Mouse (Mus musculus): ENCODE results near the gene Gm20521. TPM values are rescaled to one million over a fixed set of nuclear protein-coding genes. Genes with fewer than 3 reads are reported as not detected.

Gm20521 gene
- polyA plus RNA-seq, 1 experiment from 2014 or later, result 0.11 TPM

DNA sequence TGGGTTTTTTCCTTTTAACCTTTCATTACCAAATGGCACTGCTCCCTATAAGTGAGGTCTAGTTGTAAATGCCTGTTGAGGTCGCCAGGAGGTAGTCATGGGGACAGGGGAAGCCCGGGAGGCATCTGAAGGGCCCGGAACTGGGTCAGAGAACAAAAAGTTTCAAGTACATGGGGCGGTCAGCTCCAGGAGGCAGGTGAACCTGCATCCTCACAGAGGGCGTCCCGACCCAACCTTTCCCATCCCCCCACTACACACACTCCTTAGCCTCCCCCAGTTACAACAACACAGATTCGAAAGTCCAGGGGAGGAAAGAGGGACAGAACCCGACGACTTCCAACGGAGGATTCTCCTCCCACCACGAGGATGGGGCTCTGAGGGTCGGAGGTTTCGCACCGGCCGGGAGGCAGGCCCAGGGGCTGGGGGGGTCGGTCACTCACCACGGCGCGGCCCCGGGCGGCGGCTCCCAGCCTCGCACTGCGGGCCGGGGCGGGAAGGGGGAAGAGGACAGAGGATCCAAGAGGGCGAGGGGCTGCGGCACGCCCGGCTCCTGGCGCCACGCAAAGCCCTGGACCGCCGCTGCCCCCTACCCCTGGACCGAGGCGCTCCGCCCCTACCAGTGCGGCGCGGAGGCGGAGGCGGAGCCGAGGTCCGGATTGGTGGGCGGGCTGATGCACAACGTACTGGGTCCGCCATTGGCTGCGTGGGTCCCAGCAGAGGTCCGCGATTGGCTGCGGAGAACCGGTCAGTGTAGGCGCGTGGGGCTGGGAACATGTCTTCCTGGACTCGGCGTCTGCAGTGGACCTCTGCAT is 19.5 kb upstream of the Gm20521 start:
- H3K27me3 ChIP-seq (ENCODE audit: insufficient read depth, low read length), result no peaks in the 10 kb centered on the region
- H3K4me3 ChIP-seq (ENCODE audit: low read depth, low read length), result peak overlapping the region; percentile 95
- H3K36me3 ChIP-seq (replicated peaks; ENCODE audit: insufficient read depth, low read length), result no peaks in the 10 kb centered on the region
- peak overlapping the region; percentile 91 for H3K27ac ChIP-seq (ENCODE audit: low read depth)
- TF ChIP-seq CTCF (IDR thresholded peaks at IDR 0.05; ENCODE audit: low read depth) (0 out of 2 replicates have a peak, but pooled peaks have one; percentile 19), EP300 (IDR thresholded peaks at IDR 0.05; ENCODE audit: low read depth) (no peak)
- under 1% methylated on average over 52 of the region's 56 CpGs for WGBS (ENCODE audit: insufficient replicate concordance)
- ATAC-seq (peak; percentile 100), DNase-seq (peak; percentile 93)
- H3K9me3 ChIP-seq (ENCODE audit: low read length), result no peaks in the 10 kb centered on the region
- H3K4me1 ChIP-seq (ENCODE audit: insufficient read depth), result peaks cover 10% of the 10 kb centered on the region; the same call in 1 of the 2 replicates
- H3K9ac ChIP-seq (replicated peaks), result peak overlapping the region; percentile 92
- H3K4me2 ChIP-seq (ENCODE audit: low read depth, low read length), result peak overlapping the region; percentile 96

DNA sequence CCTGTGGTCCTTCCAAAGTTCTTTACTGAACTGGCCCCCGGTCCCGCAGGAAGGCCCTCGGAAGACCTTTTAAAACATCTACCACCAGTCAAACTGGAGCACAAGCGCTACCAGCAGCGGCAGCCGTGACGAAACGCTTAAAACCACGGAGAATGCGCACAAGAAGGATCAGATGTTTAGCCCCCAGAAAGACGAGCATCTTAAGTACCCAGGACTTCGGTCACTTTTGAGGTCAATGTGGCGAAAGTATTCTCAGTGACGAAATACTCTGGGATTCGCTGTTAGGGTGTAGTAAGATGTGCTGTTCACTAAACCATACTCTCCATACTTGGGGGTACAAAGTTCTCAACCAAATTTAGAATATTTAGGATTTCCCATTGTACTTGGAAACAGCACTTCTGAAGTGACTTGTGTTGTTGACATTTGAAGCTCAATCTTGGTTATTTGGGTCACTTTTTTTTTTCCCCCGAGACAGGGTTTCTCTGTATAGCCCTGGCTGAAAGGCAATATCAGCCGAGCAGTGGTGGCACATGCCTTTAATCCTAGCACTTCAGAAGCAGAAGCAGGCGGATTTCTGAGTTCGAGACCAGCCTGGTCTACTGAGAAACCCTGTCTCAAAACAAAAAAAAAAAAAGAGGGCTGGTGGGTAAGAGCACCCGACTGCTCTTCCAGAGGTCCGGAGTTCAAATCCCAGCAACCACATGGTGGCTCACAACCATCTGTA is 18.8 kb upstream of the Gm20521 start:
- no peaks in the 10 kb centered on the region for H3K27me3 ChIP-seq (ENCODE audit: insufficient read depth, low read length)
- H3K4me2 ChIP-seq (ENCODE audit: low read depth, low read length), result peak overlapping the region; percentile 96
- no peaks in the 10 kb centered on the region for H3K36me3 ChIP-seq (replicated peaks; ENCODE audit: insufficient read depth, low read length)
- WGBS (ENCODE audit: insufficient replicate concordance), result 12% methylated on average over 21 of the region's 21 CpGs
- DNase-seq, result no peak
- H3K9ac ChIP-seq (replicated peaks), result peak overlapping the region; percentile 92
- H3K27ac ChIP-seq (ENCODE audit: low read depth), result peak overlapping the region; percentile 67
- TF ChIP-seq EP300 (IDR thresholded peaks at IDR 0.05; ENCODE audit: low read depth), result no peak
- no peak for TF ChIP-seq CTCF (IDR thresholded peaks at IDR 0.05; ENCODE audit: low read depth)
- peaks cover 10% of the 10 kb centered on the region; the same call in 1 of the 2 replicates for H3K4me1 ChIP-seq (ENCODE audit: insufficient read depth)
- ATAC-seq, result peak; percentile 9; the same call in 1 of the 2 replicates
- H3K4me3 ChIP-seq (ENCODE audit: low read depth, low read length), result peak overlapping the region; percentile 95
- no peaks in the 10 kb centered on the region for H3K9me3 ChIP-seq (ENCODE audit: low read length)

DNA sequence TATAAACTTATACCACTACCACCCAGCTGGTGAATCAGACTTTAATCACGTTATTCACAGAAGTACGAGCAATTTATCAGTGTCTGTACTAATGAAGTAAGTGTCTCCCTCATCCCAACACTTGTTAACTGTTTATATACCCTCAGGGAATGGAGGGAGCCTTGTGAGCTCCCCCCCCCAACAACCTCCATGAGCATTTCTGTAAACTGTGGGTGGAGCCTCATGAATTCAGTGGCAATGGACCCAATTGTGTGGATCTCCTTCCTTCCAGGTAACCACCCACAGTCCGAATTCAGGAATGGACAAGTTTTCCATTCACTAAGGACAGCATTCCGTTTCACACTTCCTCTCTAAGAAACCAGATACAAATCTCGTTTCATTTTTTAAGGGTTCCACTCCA is 17.6 kb upstream of the Gm20521 start:
- H3K4me3 ChIP-seq (ENCODE audit: low read depth, low read length), result no peak overlapping the region
- no peak for ATAC-seq
- H3K9me3 ChIP-seq (ENCODE audit: low read length), result no peaks in the 10 kb centered on the region
- WGBS (ENCODE audit: insufficient replicate concordance), result 64% methylated on average over 5 of the region's 5 CpGs
- peaks cover 10% of the 10 kb centered on the region; the same call in 1 of the 2 replicates for H3K4me1 ChIP-seq (ENCODE audit: insufficient read depth)
- no peak for TF ChIP-seq CTCF (IDR thresholded peaks at IDR 0.05; ENCODE audit: low read depth)
- no peak for TF ChIP-seq EP300 (IDR thresholded peaks at IDR 0.05; ENCODE audit: low read depth)
- H3K36me3 ChIP-seq (replicated peaks; ENCODE audit: insufficient read depth, low read length), result no peaks in the 10 kb centered on the region
- no peak overlapping the region for H3K4me2 ChIP-seq (ENCODE audit: low read depth, low read length)
- H3K9ac ChIP-seq (replicated peaks), result no peak overlapping the region
- H3K27me3 ChIP-seq (ENCODE audit: insufficient read depth, low read length), result no peaks in the 10 kb centered on the region
- no peak for DNase-seq
- H3K27ac ChIP-seq (ENCODE audit: low read depth), result no peak overlapping the region

DNA sequence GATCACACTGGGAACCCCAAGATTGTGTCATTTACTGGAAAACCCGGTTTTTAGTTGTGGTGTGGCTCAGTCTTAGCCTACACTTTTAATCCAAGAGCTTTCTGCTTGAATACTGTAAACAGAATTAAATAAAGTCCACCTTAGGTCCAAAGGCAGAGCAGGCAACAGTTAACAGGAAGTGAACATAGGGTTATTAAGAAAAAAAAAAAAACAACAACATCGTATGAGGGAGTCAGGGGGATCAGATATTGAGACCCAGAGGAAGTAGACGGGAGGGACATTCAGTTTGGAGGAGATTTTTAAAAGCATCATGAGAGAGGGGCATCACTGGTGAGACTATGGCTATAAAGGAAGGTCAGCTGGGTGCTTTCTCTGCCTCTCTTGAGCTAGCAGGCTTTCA is 17.0 kb upstream of the Gm20521 start:
- H3K4me3 ChIP-seq (ENCODE audit: low read depth, low read length), result no peak overlapping the region
- WGBS (ENCODE audit: insufficient replicate concordance), result 41% methylated on average over 3 of the region's 3 CpGs
- H3K36me3 ChIP-seq (replicated peaks; ENCODE audit: insufficient read depth, low read length), result no peaks in the 10 kb centered on the region
- TF ChIP-seq EP300 (IDR thresholded peaks at IDR 0.05; ENCODE audit: low read depth), result no peak
- TF ChIP-seq CTCF (IDR thresholded peaks at IDR 0.05; ENCODE audit: low read depth), result no peak
- H3K27me3 ChIP-seq (ENCODE audit: insufficient read depth, low read length), result no peaks in the 10 kb centered on the region
- H3K27ac ChIP-seq (ENCODE audit: low read depth), result no peak overlapping the region
- H3K4me1 ChIP-seq (ENCODE audit: insufficient read depth), result peaks cover 10% of the 10 kb centered on the region; the same call in 1 of the 2 replicates
- H3K9me3 ChIP-seq (ENCODE audit: low read length), result no peaks in the 10 kb centered on the region
- ATAC-seq (no peak), DNase-seq (no peak)
- no peak overlapping the region for H3K9ac ChIP-seq (replicated peaks)
- H3K4me2 ChIP-seq (ENCODE audit: low read depth, low read length), result no peak overlapping the region

DNA sequence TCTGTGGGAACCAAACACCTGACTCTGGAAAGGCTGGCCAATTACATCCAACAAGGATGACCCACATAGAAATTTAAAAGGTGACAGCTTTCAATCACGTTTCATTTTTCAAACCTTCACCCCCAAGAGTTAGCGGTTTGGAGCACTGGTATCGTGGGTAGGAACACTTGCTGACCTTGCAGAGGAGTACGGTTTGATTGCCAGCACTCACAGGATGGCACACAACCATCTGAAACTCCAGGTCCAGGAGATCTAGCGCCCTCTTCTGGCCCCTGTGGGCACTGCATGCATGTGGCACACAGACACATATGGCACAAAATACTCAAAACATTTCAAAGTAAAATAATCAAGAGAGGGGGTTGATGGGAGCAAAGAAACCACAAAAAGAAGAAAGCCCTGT is 16.3 kb upstream of the Gm20521 start:
- H3K4me2 ChIP-seq (ENCODE audit: low read depth, low read length), result no peak overlapping the region
- no peak overlapping the region for H3K9ac ChIP-seq (replicated peaks)
- no peaks in the 10 kb centered on the region for H3K36me3 ChIP-seq (replicated peaks; ENCODE audit: insufficient read depth, low read length)
- WGBS (ENCODE audit: insufficient replicate concordance), result 66% methylated on average over 5 of the region's 5 CpGs
- TF ChIP-seq CTCF (IDR thresholded peaks at IDR 0.05; ENCODE audit: low read depth), result peak; percentile 71
- no peak for TF ChIP-seq EP300 (IDR thresholded peaks at IDR 0.05; ENCODE audit: low read depth)
- peaks cover 10% of the 10 kb centered on the region; the same call in 1 of the 2 replicates for H3K4me1 ChIP-seq (ENCODE audit: insufficient read depth)
- no peak overlapping the region for H3K27ac ChIP-seq (ENCODE audit: low read depth)
- H3K9me3 ChIP-seq (ENCODE audit: low read length), result no peaks in the 10 kb centered on the region
- no peaks in the 10 kb centered on the region for H3K27me3 ChIP-seq (ENCODE audit: insufficient read depth, low read length)
- H3K4me3 ChIP-seq (ENCODE audit: low read depth, low read length), result no peak overlapping the region
- DNase-seq (peak; percentile 56), ATAC-seq (no peak)

DNA sequence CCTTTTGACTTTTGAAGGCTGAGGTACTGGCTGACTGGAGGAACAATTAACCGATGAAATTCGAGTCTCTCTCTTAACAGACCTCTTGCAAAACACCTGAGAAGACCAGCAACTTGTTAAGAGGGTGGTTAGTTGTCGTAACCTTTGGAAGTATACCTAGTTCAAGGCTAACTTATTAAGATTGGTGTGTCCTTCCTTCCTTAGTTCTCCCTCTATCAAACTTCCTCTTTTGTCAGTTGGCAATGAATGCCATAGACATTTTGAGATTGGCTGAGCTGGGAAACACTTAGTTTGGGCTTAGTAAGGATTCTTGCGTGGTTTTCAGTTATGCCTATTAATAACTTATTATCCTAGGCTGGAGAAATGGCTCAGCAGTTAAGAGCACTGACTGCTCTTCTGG is 15.2 kb upstream of the Gm20521 start:
- H3K36me3 ChIP-seq (replicated peaks; ENCODE audit: insufficient read depth, low read length), result no peaks in the 10 kb centered on the region
- no peak for ATAC-seq
- no peak overlapping the region for H3K27ac ChIP-seq (ENCODE audit: low read depth)
- H3K9ac ChIP-seq (replicated peaks), result no peak overlapping the region
- H3K4me1 ChIP-seq (ENCODE audit: insufficient read depth), result peaks cover 10% of the 10 kb centered on the region; the same call in 1 of the 2 replicates
- no peak overlapping the region for H3K4me3 ChIP-seq (ENCODE audit: low read depth, low read length)
- H3K9me3 ChIP-seq (ENCODE audit: low read length), result no peaks in the 10 kb centered on the region
- 64% methylated on average over 4 of the region's 4 CpGs for WGBS (ENCODE audit: insufficient replicate concordance)
- H3K27me3 ChIP-seq (ENCODE audit: insufficient read depth, low read length), result no peaks in the 10 kb centered on the region
- H3K4me2 ChIP-seq (ENCODE audit: low read depth, low read length), result no peak overlapping the region
- no peak for DNase-seq
- no peak for TF ChIP-seq CTCF (IDR thresholded peaks at IDR 0.05; ENCODE audit: low read depth)
- no peak for TF ChIP-seq EP300 (IDR thresholded peaks at IDR 0.05; ENCODE audit: low read depth)

Data from liver, postnatal 0 days (tissue).